In the genomic region with DNA sequence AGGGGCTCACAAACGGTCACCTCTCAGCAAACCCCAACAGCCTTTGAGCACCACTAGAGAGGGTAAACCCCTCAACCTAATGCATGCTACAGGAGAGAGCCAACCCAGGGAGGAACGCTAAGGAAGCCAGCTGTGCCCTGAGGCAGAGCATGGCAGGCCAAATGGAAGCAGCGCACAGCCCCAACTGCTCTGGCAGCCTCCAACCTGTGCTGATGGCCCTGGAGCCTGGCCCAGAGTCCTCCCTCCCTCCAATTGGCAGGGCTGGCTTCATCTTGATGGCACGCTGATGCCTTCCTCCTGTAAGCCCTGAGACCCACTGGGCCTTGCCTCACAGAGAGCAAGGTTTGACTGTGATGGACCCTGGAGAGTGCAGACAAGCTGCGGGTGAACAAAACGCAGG, we compare ENCODE assay signal across 9 mouse cellular contexts. TPM values are rescaled to one million over a fixed set of nuclear protein-coding genes. Genes with fewer than 3 reads are reported as not detected.
DNase-seq lines count a peak whose midpoint lies in the region; ATAC-seq lines count a peak whose summit lies in the region.
"Had no signal": no experiment of that assay in that cellular context is flagged by ENCODE, and none has a peak within 500 bp of the region (broad histone marks: within the 10 kb centered on the region; RNA-seq: fewer than 3 reads in every experiment).

No protein-coding gene starts in this region.

- H3K4me1 ChIP-seq in kidney, embryonic 14.5 days (ENCODE audit: control insufficient read depth, insufficient read depth, low read length), result peaks cover 5% of the 10 kb centered on the region

- intact Hi-C loops in gastrocnemius, postnatal 36 days (cut with DNase I), result loop anchor here (5.0 kb wide), 1 partner anchor 52 kb away; a partner anchor contains a TSS

- no peaks in the 10 kb centered on the region for H3K9me3 ChIP-seq in kidney, embryonic 14.5 days (ENCODE audit: control insufficient read depth, low read length)
- H3K9me3 ChIP-seq: neural tube, embryonic 12.5 days had no signal

- no peaks in the 10 kb centered on the region for H3K36me3 ChIP-seq in kidney, embryonic 14.5 days (ENCODE audit: control insufficient read depth, insufficient read depth, low read length)

- 74% methylated on average over 6 of the region's 6 CpGs for WGBS in kidney, embryonic 14.5 days

- no peak overlapping the region for H3K4me3 ChIP-seq in kidney, embryonic 14.5 days (ENCODE audit: low read length)
- H3K4me3 ChIP-seq: neural tube, embryonic 12.5 days had no signal

- no peak overlapping the region for H3K27ac ChIP-seq in kidney, embryonic 14.5 days (ENCODE audit: low read depth, low read length)
- H3K27ac ChIP-seq: neural tube, embryonic 12.5 days had no signal

- DNase-seq in kidney, adult 11 months, result peak; percentile 57
- DNase-seq in adipocyte (ENCODE audit: low spot score), result peak; percentile 44
- DNase-seq in gastrocnemius, postnatal 36 days, result peak; percentile 33 to 47
- DNase-seq in thymus, postnatal 0 days (ENCODE audit: low spot score), result no peak
- DNase-seq in ovary, postnatal 36 days (ENCODE audit: low spot score), result no peak
- DNase-seq: lung, embryonic 14.5 days had no signal

- no peak overlapping the region for H3K9ac ChIP-seq in kidney, embryonic 14.5 days (ENCODE audit: low read depth, low read length)
- H3K9ac ChIP-seq: lung, embryonic 14.5 days; neural tube, embryonic 12.5 days had no signal

- peaks cover 2% of the 10 kb centered on the region; the same call in 1 of the 2 replicates for H3K27me3 ChIP-seq in kidney, embryonic 14.5 days (ENCODE audit: control insufficient read depth, insufficient read depth, low read length)
- H3K27me3 ChIP-seq: neural tube, embryonic 12.5 days had no signal

- ATAC-seq in kidney, embryonic 14.5 days (ENCODE audit: low FRiP score, low TSS enrichment), result no peak
- ATAC-seq in cerebellum, adult (ENCODE audit: insufficient number of reproducible peaks, low FRiP score, low TSS enrichment), result peak; percentile 39; the same call in 1 of the 2 replicates

- no peak overlapping the region for H3K4me2 ChIP-seq in kidney, embryonic 14.5 days (replicated peaks; ENCODE audit: low read depth, low read length)
- H3K4me2 ChIP-seq: lung, embryonic 14.5 days; neural tube, embryonic 12.5 days had no signal

RNA-seq across cellular contexts. Expression of a gene that starts 2.5 kb away (rescaled TPM):
- 20.0 and 34.7 TPM in 2 replicates for polyA plus RNA-seq in kidney, embryonic 14.5 days (2014; fragmentation: Nextera tagmentation; extraction: Ambion mirVana)
- total RNA-seq in gastrocnemius, postnatal 36 days (2021), result 10 to 100 TPM; 13.7 to 16.4 TPM
- polyA plus RNA-seq in thymus, postnatal 0 days (2015; fragmentation: Nextera tagmentation; extraction: Ambion mirVana), result 33.9 and 38.5 TPM in 2 replicates

RNA-seq across cellular contexts. Expression of a gene that starts 23.8 kb away (rescaled TPM):
- 2.9 and 3.0 TPM in 2 replicates for polyA plus RNA-seq in kidney, embryonic 14.5 days (2014; fragmentation: Nextera tagmentation; extraction: Ambion mirVana)
- total RNA-seq in gastrocnemius, postnatal 36 days (2021), result 10 to 100 TPM; 12.7 to 15.6 TPM
- polyA plus RNA-seq in thymus, postnatal 0 days (2015; fragmentation: Nextera tagmentation; extraction: Ambion mirVana), result 2.3 and 3.3 TPM in 2 replicates

RNA-seq across cellular contexts. Expression of a gene that starts 48.2 kb away (rescaled TPM):
- 36.0 and 45.7 TPM in 2 replicates for polyA plus RNA-seq in kidney, embryonic 14.5 days (2014; fragmentation: Nextera tagmentation; extraction: Ambion mirVana)
- total RNA-seq in gastrocnemius, postnatal 36 days (2021), result 10 to 100 TPM; 58.2 to 63.2 TPM
- polyA plus RNA-seq in thymus, postnatal 0 days (2015; fragmentation: Nextera tagmentation; extraction: Ambion mirVana), result 38.1 and 41.6 TPM in 2 replicates

RNA-seq across cellular contexts. Expression of a gene that starts 51.7 kb away (rescaled TPM):
- polyA plus RNA-seq in kidney, embryonic 14.5 days (2014; fragmentation: Nextera tagmentation; extraction: Ambion mirVana), result 90.5 and 128 TPM in 2 replicates
- 10 to 100 TPM; 48.3 to 57.9 TPM for total RNA-seq in gastrocnemius, postnatal 36 days (2021)
- 125 and 133 TPM in 2 replicates for polyA plus RNA-seq in thymus, postnatal 0 days (2015; fragmentation: Nextera tagmentation; extraction: Ambion mirVana)

RNA-seq across cellular contexts. Expression of a gene that starts 52.2 kb away (rescaled TPM):
- 160 and 167 TPM in 2 replicates for polyA plus RNA-seq in kidney, embryonic 14.5 days (2014; fragmentation: Nextera tagmentation; extraction: Ambion mirVana)
- 100 to 1,000 TPM in 1 of 2 experiments, 10 to 100 TPM in 1; 87.4 to 101 TPM for total RNA-seq in gastrocnemius, postnatal 36 days (2021)
- polyA plus RNA-seq in thymus, postnatal 0 days (2015; fragmentation: Nextera tagmentation; extraction: Ambion mirVana), result 132 and 172 TPM in 2 replicates

Comparison
In these comparisons a context has a peak if more than half of its experiments do, and no peak if none do; other contexts are left out.
1. DNase-seq: peak in kidney, adult 11 months (single experiment), adipocyte (single experiment) and gastrocnemius, postnatal 36 days (2 of 2); none in thymus, postnatal 0 days (single experiment) and ovary, postnatal 36 days (single experiment).